Mouse (Mus musculus) cerebellum, adult (tissue): Measurements from ENCODE around the gene Ndufs3.
A peak's percentile ranks its signal among the peaks of the same experiment; 100 is the strongest.

Experiments used
- ATAC-seq: cut with Nextera tagmentation; 2 replicates; pipeline ENCODE4 v1.9.2; 2017; ENCODE audit warnings: mild to moderate bottlenecking, moderate library complexity, mixed read lengths; ENCODE audit not compliant: insufficient number of reproducible peaks, low FRiP score, low TSS enrichment

Gene Ndufs3

DNA sequence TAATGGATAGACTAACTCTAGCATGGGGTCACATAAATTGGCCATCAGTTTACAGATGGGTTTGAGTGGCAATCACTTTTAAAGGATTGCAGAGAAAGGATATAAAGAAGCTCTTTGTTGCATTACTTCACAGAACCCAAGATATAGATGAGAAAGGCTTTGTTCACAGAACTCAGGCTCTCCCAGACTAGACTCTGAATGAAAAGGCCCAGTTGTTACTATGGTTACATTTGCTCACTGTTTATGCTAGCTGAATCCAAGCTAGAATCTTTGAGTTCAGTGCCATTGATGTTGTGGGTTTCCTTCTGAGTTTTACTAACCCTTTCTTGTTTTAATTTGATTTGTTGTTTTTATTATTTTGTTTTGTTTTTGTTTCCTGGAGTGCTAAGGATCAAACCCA is 40.4 kb downstream of the Ndufs3 start:
- ATAC-seq, result no peak

DNA sequence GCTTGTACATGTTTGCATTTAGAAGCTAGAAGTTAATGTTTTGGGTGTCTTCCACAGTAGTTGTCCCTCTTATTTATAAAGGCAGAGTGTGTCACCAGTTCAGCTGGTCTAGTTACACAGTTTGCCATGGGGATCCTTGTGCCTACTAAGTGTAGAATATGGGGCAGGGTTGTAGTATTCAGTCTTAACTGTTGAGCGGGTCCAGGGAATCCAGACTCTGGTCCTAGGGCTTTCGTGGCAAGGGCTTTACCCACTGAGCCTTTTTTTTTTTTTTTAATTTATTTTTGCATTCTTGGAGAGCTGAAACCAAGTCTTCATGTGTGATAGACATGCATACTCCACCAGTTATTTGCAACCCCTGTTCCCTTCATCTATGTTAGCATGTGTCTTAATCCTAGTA is 43.1 kb downstream of the Ndufs3 start:
- no peak for ATAC-seq

DNA sequence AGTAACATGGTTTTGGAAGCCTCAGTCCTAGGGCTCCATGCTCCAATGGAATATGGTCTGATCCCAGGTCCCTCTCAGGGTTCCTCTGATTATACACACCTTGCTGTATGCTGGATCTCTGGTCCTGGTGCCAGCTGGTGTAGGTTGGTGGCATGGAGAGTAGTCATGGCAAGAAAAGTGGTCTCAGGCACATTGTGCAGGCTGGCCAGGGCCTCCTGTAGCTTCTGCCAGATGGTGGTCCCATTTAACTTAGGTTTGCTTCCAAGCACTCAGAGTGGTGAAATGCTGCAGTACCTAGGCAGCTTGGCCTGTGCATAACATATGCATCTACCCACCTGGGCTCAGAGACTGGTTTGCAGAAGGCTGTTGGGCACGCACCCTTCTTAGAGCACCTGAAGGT is 54.2 kb downstream of the Ndufs3 start:
- ATAC-seq, result peak; percentile 78

DNA sequence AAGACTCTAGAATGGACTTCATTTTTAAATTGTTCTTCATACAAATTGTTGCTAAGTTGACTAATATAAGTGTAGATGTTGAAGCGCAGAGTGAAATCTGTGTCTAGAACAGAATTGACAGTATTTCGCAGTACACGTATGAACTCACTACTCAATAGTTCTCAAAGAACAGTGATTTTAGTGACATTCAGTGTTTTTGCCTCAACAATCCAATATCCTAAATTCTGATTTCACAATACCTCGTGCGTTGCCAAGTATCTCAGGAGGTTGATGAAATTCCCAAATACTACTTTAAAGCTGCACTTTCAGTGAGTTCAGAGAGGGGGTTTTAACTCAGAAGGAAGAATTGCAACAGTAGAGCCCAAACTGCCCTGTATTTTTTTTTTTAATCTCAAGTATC is 56.3 kb downstream of the Ndufs3 start:
- no peak for ATAC-seq

DNA sequence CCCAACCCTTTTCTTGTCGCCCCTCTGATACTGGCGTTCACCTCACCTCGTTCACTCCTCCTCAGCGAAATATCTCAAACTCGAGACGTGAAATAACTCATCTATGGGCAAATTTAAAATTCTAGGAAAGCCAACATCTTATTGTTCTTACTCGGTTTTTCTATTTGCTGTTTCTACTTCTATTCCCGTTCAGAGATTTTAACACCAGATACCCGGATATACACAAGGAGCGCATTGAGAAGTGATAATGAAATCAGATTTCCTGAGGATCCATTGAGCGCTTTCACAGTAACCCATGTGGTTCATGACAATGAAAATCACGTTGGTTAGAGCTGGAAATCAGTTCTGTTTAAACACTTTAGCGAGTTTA is 57.0 kb downstream of the Ndufs3 start:
- no peak for ATAC-seq

DNA sequence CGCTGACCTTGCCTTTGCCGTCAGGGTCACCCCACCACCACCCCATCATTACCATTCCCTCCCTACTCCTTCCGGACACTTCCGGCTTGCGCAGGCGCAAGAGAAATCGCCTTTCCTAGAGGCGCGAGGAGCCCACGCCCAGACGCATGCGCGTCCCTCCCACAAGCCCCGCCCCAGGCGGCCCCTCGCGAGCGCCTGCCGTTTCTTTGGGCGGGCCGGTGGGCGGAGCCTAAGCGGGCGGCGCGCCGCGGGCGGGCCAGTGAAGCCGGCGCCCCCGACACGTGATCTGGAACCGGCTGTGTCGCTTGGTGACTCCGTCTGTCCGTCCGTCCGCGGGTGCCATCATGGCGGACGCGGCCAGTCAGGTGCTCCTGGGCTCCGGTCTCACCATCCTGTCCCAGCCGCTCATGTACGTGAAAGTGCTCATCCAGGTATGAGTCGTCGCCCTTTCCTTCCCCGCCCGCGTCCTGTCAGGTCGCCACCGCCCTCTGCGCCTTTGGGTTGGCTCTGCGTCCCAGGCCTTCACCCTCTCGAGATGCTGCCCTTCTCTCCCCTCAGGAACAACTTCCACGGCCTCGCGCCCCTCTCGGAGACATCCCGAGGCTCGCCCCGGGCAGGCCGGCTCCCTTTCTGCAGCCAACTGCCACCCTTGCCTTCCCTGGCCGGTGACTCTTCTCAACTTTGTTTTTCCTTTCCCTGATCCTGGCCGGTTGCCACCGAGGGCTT is 57.5 kb downstream of the Ndufs3 start, which contains the start of gene Mtch2:
Gene Mtch2, plus strand, starts transcription at position 201 of the 726 bp plus-strand sequence.
- ATAC-seq, result peak; percentile 77

DNA sequence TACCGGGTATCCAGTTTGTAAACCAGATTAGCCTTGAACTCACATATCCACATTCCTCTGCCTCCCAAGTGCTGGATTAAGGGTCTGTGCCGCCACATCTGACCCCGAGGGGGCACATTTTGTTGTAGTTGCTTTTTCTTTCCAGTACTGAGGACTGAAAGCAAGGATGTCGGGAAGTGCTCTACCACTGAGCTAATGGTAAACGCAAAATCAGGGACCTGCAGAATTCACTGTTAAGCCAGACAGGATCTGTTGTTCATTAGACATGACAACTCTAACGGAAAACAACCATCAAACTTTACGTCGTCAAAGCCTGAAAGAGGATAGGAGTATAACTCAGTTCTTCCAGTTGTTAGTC is 58.1 kb downstream of the Ndufs3 start:
- peak; percentile 11 for ATAC-seq

DNA sequence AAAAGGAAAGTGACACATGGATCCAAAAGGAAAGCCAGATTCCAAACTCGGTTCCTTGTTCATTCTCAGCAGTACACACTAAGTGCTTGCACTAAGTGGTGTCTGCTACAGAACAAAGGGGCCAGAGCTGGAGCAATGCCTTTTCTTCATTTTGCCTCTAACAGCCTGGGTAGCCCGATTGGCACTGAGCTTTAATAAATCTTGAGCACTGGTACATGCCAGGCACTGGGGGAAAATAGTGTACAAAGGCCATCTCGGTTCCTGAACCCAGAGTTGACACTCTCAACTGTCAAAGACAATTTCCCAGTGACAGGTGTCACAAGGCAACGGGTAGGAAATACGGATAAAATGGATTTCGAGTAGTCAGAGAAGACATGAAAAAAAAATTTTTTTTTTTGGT is 58.5 kb downstream of the Ndufs3 start:
- no peak for ATAC-seq

DNA sequence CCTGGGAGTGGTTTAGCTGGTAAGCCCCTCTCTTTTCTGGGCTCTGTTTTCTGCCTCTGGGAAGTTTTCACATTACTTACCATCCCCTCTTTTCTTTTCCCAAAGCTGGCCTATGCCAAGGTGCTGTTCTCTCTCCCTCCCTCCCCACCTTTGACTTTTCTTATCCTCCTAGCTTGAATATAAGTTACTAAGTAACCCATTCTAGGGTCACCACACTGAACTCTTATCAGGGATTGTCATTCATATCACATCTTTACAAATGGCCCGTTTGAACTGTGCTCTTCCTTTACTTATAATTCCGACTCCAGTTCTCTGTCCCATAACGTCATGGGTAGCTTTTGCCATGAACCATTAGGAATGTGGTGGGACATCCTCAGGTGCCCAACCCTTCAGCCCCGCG is 59.4 kb downstream of the Ndufs3 start:
- ATAC-seq, result no peak
